Mouse (Mus musculus) liver, embryonic 14.5 days (tissue): ENCODE measurements around the gene Klhl8. TPM values are rescaled to one million over a fixed set of nuclear protein-coding genes. Genes with fewer than 3 reads are reported as not detected.

Experiments used
- ATAC-seq: fragments of 200-750 bp; cut with Nextera tagmentation; 2 replicates; pipeline ENCODE4 v1.8.0; 2017; ENCODE audit warnings: moderate number of reproducible peaks, mild to moderate bottlenecking, moderate library complexity; ENCODE audit not compliant: insufficient read depth
- DNase-seq, 3 experiments: peaks; one replicate each; pipeline ENCODE4 v3.0.0-alpha.2; 2012 to 2013; ENCODE audit warnings: low read depth in 3 of 3, low spot score in 3 of 3
- H3K27ac ChIP-seq: fragments of 300-500 bp; sonication (generic); 2 replicates; pipeline ENCODE4 v1.5.1; 2014; ENCODE audit warnings: moderate library complexity, mild to moderate bottlenecking, control low read depth, inconsistent platforms
- H3K27me3 ChIP-seq: fragments of 300-500 bp; sonication (generic); 2 replicates; pipeline ENCODE4 v1.6.1; 2014; ENCODE audit warnings: mild to moderate bottlenecking, low read length, moderate library complexity; ENCODE audit not compliant: control insufficient read depth, insufficient read depth
- H3K36me3 ChIP-seq: fragments of 300-500 bp; sonication (generic); replicated peaks from 2 replicates; pipeline ENCODE4 v1.6.1; 2014; ENCODE audit warnings: low read depth; ENCODE audit not compliant: control insufficient read depth, insufficient read depth
- H3K4me1 ChIP-seq, 2 experiments: fragments of 200-500 bp in 1 of 2; fragments of 300-500 bp in 1 of 2; sonication (generic) in 1 of 2; replicated peaks; 2 replicates each; pipeline ENCODE4 v1.6.1; 2012 to 2014; ENCODE audit warnings: antibody characterized with exemption in 1 of 2, inconsistent platforms in 1 of 2, low read length in 1 of 2; ENCODE audit not compliant: control insufficient read depth in 2 of 2, insufficient read depth in 2 of 2
- H3K4me2 ChIP-seq: fragments of 300-500 bp; sonication (generic); 2 replicates; pipeline ENCODE4 v1.6.1; 2014; ENCODE audit warnings: low read depth, mild to moderate bottlenecking, control low read depth, moderate library complexity
- H3K4me3 ChIP-seq, 2 experiments: fragments of 200-500 bp in 1 of 2; fragments of 300-500 bp in 1 of 2; sonication (generic) in 1 of 2; 2 replicates each; pipeline ENCODE4 v1.5.1; 2012 to 2014; ENCODE audit warnings: low read depth in 2 of 2, low read length in 2 of 2, mild to moderate bottlenecking in 2 of 2, control low read depth in 1 of 2, inconsistent platforms in 1 of 2, moderate library complexity in 1 of 2; ENCODE audit not compliant: insufficient read depth in 1 of 2
- H3K9ac ChIP-seq: fragments of 300-500 bp; sonication (generic); replicated peaks from 2 replicates; pipeline ENCODE4 v1.6.1; 2014; ENCODE audit warnings: mild to moderate bottlenecking, control low read depth, moderate library complexity
- H3K9me3 ChIP-seq: fragments of 300-500 bp; sonication (generic); 2 replicates; pipeline ENCODE4 v1.6.1; 2016; ENCODE audit warnings: low read length, mixed read lengths; ENCODE audit not compliant: control insufficient read depth
- CTCF ChIP-seq: IDR thresholded peaks from 2 replicates; pipeline ENCODE4 v1.5.1; 2016; ENCODE audit warnings: antibody characterized with exemption, low read depth, control low read depth
- EP300 ChIP-seq: IDR thresholded peaks from 2 replicates; pipeline ENCODE4 v1.6.1; 2016; ENCODE audit warnings: antibody characterized with exemption, low read depth
- WGBS: fragments of 180-500 bp; shearing (Covaris S2); extraction: QIAGEN DNeasy Blood & Tissue Kit; methylation state at CpG from one replicate; pipeline ENCODE4 v1.1.7; 2014; ENCODE audit not compliant: insufficient replicate concordance; 5-methylcytosine and 5-hydroxymethylcytosine counted together
- polyA plus RNA-seq, 2 experiments: library from polyadenylated mRNA; depleted of rRNA in 1 of 2; stranded (reverse) in 1 of 2; unstranded in 1 of 2; fragments of >200 nt; fragmentation: Nextera tagmentation in 1 of 2; extraction: Ambion mirVana in 1 of 2; gene quantifications; 2 replicates each; pipeline versions ENCODE4 v1.2.1 to v1.2.3; 2012 to 2014

The Klhl8 gene
- polyA plus RNA-seq, 2 experiments = 0.98 to 0.99 TPM

GRCm38 (mm10) chr5:103916595-103917356 is 5.7 kb upstream of the Klhl8 start:
- ATAC-seq = no peak
- TF ChIP-seq EP300 = no peak
- no peak for TF ChIP-seq CTCF
- no peak for DNase-seq
- no peak overlapping the region for H3K4me3 ChIP-seq
- WGBS = 54% methylated on average over 12 of the region's 12 CpGs
- no peak overlapping the region for H3K9ac ChIP-seq
- no peak overlapping the region for H3K4me2 ChIP-seq
- no peak overlapping the region for H3K27ac ChIP-seq
- no peaks in the 10 kb centered on the region for H3K36me3 ChIP-seq
- no peaks in the 10 kb centered on the region for H3K9me3 ChIP-seq
- H3K27me3 ChIP-seq = no peaks in the 10 kb centered on the region
- no peaks in the 10 kb centered on the region for H3K4me1 ChIP-seq

GRCm38 (mm10) chr5:103914335-103915226 is 3.5 kb upstream of the Klhl8 start:
- Histone ChIP-seq H3K27me3 (peaks cover 2% of the 10 kb centered on the region; the same call in 1 of the 2 replicates), H3K36me3 (no peaks in the 10 kb centered on the region), H3K27ac (no peak overlapping the region), H3K4me1 (peaks cover 2 to 3% of the 10 kb centered on the region in 2 experiments; a peak in 1 of 4 replicates), H3K9me3 (no peaks in the 10 kb centered on the region), H3K9ac (no peak overlapping the region), H3K4me2 (no peak overlapping the region), H3K4me3 (no peak overlapping the region)
- DNase-seq = no peak
- WGBS = 44% methylated on average over 11 of the region's 11 CpGs
- ATAC-seq = no peak
- no peak for TF ChIP-seq EP300
- peak; percentile 42; the same call in 1 of the 2 replicates for TF ChIP-seq CTCF

GRCm38 (mm10) chr5:103913150-103913549 is 2.1 kb upstream of the Klhl8 start:
- no peaks in the 10 kb centered on the region for H3K36me3 ChIP-seq
- peaks cover 2 to 3% of the 10 kb centered on the region in 2 experiments; a peak in 1 of 4 replicates for H3K4me1 ChIP-seq
- DNase-seq (no peak), ATAC-seq (no peak)
- no peak overlapping the region for H3K4me2 ChIP-seq
- H3K27me3 ChIP-seq = peaks cover 2% of the 10 kb centered on the region; the same call in 1 of the 2 replicates
- 18% methylated on average over 4 of the region's 4 CpGs for WGBS
- no peak overlapping the region for H3K27ac ChIP-seq
- H3K9ac ChIP-seq = no peak overlapping the region
- no peak overlapping the region for H3K4me3 ChIP-seq
- TF ChIP-seq EP300 (no peak), CTCF (no peak)
- H3K9me3 ChIP-seq = no peaks in the 10 kb centered on the region

DNA sequence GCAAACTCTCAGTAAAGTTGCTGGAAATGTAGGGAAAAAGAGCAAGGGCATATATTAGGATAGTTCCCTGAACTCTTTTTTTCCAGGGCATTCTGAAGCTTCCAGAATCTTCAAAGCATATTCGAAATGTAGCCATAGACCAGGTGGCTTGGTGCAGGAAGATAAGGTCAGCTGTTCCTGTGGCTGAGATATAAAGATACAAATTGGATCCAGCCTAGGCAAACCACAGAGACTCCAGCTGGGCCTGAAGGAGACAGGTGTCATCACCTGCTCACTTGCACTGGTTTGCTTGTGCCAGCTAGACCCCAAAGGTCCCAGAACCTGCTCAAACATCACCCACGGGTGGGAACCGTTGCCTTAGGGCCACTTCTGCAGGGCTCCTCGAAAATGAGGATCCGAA is 496 bp upstream of the Klhl8 start:
- Histone ChIP-seq H3K4me2 (peak overlapping the region; percentile 70), H3K27ac (no peak overlapping the region), H3K36me3 (no peaks in the 10 kb centered on the region), H3K9ac (no peak overlapping the region), H3K9me3 (no peaks in the 10 kb centered on the region), H3K4me3 (peak overlapping the region in 1 of 2 experiments; percentile 64; a peak in 2 of 4 replicates), H3K4me1 (peaks cover 2 to 3% of the 10 kb centered on the region in 2 experiments; a peak in 1 of 4 replicates), H3K27me3 (peaks cover 2% of the 10 kb centered on the region; the same call in 1 of the 2 replicates)
- ATAC-seq = no peak
- WGBS = 55% methylated on average over 5 of the region's 5 CpGs
- TF ChIP-seq EP300 (no peak), CTCF (no peak)
- no peak for DNase-seq
